Mouse (Mus musculus): Measurements from ENCODE around the gene Rps13. TPM values are rescaled to one million over a fixed set of nuclear protein-coding genes. Genes with fewer than 3 reads are reported as not detected.
"Not testable (repeated sequence)": the region's sequence is repeated elsewhere in the genome, so short reads cannot be mapped to it uniquely, and the experiment has no call there.

The Rps13 gene
- 100 to 1,000 TPM; 189 to 241 (median 224) TPM for total RNA-seq (2022)

DNA sequence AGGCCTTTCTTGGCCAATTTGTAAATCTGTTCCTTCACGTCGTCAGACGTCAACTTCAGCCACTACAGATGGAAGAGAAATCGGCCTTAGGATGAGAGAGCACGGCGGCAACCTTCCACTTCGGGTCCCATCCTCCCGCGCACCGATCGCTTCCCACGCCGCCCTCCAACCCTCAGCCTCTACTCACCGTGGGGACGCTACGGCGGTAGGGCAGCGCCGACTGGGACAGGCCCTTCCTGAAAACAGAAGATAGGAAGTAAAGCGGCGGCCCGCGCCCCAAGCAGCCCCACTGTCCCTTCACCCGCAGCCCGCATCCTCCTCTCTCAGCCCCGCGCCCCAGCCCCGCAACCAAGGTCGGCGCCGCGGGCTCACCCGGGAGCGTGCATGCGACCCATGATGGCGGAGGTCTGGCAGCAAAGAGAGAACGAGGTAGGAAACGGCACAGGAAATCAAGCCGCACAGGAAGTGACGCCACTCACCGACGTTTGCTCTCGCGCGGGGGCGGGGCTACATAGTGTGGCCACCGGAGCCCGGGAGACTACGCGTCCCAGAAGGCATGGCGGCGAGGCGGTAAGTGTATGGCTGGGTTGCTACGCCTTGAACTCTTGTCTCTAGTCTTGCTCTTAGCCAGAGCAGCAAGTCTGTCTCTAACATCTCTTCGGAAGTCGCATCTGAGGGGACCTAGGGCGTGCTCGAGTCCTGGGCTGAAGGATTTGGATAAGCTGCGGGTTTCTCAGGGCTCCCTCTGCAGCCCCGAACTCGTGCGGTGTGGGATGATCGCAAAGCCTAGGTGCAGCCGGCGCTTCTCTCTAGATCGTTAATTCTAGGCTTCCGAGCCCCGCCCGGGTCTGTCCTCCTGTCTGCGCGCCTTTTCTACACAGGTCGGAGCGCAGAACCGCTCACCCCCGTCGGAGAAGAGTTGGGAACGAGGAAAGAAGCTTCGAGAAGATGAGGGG is at the start of gene Rps13:
TSS of gene Rps13 (minus strand) at position 483 of the 956 bp plus-strand sequence.
- peak; percentile 95 to 97 for DNase-seq (ENCODE audit: low spot score in 2 of 2)

GRCm38 (mm10) chr7:116379181-116379580 is 45.2 kb upstream of the Rps13 start:
- DNase-seq (ENCODE audit: low spot score in 2 of 2): not testable (repeated sequence)

DNA sequence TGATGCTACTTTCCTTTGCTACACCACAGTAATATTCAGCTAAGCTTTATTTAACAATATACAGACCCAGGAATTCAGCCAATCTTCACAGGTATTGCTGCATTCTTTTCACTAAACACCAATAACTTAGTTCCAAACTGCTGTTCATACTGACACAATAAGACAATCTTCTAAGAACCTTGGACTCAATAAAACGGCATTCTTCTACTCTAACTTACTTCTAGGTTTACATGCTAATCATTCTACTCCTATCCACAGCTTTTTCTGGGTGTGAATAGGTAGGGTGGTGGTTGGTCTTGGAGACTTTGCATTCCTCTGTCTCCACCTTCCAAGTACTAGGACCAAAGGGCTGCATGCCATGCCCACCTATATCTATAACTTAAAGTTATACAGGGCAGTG is 40.3 kb upstream of the Rps13 start:
- DNase-seq (ENCODE audit: low spot score in 2 of 2): no peak

- DNase-seq (ENCODE audit: low spot score in 2 of 2): peak in 1 of 2 experiments; percentile 24
Measured at GRCm38 (mm10) chr7:116336226-116336625, 2.2 kb upstream of the Rps13 start.

DNA sequence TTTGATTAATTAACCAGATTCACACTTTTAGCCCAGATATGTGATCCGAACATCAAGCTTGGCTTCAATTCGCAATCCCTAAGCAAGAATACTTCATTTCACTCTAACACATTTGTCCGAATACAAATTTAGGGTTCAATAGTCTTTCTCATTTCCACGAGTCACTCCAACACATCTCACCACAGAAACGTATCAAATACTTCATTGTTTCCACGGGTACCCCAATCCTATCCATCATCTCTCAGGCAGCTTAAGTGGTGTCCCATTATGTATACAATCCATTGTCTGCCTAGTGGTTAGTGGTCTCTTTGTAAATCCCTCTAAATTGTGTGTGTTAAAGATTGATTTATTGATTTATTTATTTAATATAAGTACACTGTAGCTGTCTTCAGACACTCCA is 1.1 kb upstream of the Rps13 start:
- DNase-seq (ENCODE audit: low spot score in 2 of 2): no peak

DNA sequence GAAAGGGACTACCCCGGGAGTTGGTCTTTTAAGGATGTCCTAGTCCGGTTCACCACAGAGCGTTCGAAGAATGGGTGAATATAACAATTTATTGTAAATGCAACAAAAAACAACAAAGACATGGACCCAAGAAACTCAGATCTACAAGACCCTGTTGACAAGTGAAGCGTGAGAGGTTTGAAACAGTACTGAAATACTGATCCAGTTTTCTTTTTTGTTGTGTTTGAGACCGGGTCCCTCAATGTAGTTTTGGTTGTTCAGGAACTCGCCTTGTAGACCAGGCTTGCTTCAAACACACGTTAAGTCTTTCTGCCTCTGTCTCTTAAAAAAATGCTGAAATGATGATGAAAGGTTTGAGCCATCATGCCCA is 659 bp upstream of the Rps13 start:
- DNase-seq (ENCODE audit: low spot score in 2 of 2): no peak

DNA sequence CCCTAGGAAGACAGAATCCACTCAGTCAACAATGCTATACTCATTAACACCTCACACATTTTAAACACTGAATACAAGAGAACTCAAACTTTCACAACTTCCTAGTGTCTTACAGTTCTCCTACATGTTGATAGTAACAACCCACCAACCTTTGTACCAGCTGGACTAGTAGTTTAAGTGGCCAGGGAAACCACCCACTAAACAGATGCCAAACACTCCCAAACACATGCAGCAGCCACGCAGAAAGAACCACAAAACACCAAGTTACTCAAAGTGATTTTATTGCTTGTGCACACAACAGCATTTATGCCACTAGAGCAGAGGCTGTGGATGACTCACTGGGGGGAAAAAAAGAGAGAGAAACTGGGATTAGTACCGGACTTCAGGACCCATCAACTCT is 2.7 kb downstream of the Rps13 start:
- peak in 1 of 2 experiments; percentile 49 for DNase-seq (ENCODE audit: low spot score in 2 of 2)

GRCm38 (mm10) chr7:116329858-116330257 is 4.1 kb downstream of the Rps13 start:
- no peak for DNase-seq (ENCODE audit: low spot score in 2 of 2)

DNA sequence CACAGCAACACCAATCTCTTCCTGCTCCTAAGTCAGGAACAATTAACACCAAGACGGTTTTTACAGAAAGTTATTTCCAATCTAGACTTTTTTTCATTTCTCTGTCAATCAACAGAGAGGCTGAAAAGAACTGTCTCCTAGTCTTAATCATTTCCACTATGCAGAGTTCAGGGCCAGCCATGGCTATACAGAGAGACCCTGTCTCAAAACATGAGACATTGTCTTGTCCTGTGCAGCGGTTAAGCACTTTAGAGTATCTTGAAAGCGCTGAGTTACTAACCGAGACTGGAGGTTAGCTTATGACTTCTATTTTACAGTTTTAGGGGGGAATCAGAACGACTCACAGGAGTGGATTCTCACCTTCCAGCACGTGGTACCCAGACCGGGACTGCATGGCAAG is 5.2 kb downstream of the Rps13 start:
- DNase-seq (ENCODE audit: low spot score in 2 of 2): no peak

DNA sequence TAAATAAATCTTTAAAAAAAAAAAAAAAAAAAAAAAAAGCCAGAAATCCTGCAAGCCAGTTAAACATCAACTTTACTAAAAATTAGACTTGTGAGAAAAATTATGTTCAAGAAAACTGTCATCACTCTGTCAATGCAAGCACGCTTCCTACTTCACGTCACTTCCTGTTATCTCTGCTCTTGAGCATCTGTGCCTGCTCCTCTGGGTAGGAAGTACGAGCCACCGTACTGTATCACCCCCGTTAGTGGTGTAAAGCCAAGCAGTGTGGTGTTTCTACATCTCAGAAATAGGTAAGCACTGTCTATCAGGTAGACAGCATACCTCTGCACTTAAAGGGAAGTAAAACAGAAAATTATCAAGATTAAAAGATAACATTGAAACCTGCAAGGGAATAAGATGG is 6.1 kb downstream of the Rps13 start:
- DNase-seq (ENCODE audit: low spot score in 2 of 2): no peak

DNA sequence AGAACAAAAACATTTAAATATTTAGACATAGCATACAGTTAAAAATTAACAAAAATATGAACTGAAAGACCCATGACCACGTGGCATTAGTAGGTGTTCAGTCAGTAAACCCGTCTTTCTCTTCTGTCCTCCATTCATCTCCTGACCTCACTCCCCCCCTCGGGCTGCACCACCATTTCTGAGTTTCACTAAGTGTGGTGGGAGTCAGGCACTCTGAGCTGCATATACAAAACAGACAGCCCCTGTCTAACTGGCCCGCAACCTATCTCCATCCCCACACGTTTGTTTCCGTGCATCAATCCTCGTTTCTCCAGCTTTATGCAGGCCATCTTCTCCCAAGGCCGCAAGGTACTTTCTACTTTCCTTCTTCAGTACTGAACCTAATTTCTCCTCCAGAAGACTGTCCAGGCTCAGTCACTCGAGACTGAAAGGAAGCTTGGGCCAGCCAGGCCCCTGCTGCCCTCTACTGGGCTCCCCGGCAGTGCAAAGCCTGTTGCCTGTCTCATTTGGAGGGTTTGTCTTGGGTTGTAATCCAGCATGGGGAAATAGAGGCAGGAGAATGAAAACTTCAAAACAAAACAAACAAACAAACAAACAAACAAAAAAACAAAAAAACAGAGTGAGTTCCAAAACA is 10.5 kb downstream of the Rps13 start:
- peak in 1 of 2 experiments; percentile 37 for DNase-seq (ENCODE audit: low spot score in 2 of 2)

DNA sequence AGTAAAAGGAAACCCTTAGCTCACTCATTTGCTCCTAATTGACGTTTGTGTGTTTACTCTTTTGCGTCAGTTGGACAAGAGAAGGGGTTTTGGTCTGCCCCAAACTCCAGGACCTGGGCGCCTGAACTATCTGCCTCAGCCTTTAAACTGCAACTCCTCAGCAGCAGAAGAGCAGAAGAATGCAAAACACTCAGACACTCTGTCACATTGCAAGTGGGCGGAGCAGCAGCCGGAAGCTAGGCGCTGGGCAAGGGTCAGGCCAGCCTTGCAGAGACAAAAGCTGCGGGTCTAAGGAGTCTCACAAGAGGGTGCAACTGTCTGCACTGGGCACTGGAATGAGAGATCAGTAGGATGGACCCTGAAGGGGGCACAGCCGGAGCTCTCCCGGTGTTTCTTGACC is 24.5 kb downstream of the Rps13 start:
- no peak for DNase-seq (ENCODE audit: low spot score in 2 of 2)

GRCm38 (mm10) chr7:116308632-116308991 is 25.4 kb downstream of the Rps13 start:
- no peak for DNase-seq (ENCODE audit: low spot score in 2 of 2)

DNA sequence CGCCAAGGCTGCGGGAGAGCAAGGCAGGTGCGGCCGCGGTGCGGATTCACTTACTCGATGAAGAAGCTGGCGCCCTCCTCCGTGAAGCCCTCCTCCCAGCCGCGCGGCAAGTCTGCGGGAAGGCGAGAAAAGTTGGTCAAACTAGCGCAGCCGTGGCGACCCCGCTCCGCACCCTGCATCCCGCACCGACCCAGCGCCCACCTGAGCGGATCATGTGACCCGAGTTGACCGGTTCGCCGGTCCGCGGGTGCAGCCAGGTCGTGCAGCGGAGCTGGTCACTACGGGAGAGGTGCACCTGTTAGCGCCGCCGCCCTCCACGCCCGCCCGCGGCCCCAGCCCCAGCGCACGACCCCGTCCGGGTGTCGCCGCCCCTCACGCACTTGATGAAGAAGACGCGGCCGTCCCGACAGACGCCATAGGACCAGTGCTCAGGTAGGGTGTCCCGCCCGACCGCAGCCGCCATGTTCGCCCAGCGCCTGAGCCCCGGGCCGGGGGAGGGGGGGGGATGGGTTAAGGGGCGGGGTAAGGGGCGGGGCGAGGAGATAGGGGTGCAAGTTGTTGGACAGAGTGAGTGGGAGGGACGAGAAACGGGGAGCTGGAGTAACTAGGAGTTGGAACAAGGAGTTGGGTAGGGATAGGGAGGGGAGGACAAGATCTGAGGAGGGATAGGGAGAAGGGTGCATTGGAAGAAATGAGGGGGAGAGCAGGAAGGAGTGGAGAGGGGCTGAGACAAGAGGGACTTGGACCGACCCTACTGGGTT is 25.9 kb downstream of the Rps13 start, which contains the start of gene Plekha7:
TSS of gene Plekha7 (minus strand) at position 506 of the 761 bp plus-strand sequence.
- no peak for DNase-seq (ENCODE audit: low spot score in 2 of 2)

GRCm38 (mm10) chr7:116307099-116307870 is 26.7 kb downstream of the Rps13 start:
- peak; percentile 8 to 36 for DNase-seq (ENCODE audit: low spot score in 2 of 2)

- no peak for DNase-seq (ENCODE audit: low spot score in 2 of 2)
Measured at GRCm38 (mm10) chr7:116306601-116307000, 27.4 kb downstream of the Rps13 start.

GRCm38 (mm10) chr7:116301661-116302311 is 32.2 kb downstream of the Rps13 start:
- DNase-seq (ENCODE audit: low spot score in 2 of 2): no peak

DNA sequence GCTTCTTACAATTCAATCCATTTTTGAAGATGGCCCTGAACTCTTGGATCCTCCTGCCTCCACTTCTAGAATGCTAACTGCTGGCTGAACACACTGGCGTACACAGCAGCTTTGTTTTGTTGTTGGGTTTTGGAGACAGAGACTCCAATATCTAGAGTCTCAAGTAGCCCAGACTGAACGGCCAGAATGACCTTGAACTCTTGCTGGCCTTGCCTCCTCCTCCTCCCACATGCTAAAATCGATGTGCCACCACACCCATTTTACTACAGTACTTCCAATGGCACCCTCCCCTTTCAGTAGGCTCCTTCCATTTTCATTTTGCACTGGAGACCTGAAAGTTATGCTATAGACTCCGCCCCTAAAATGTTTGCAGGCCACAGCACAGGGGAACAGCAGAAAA is 32.9 kb downstream of the Rps13 start:
- DNase-seq (ENCODE audit: low spot score in 2 of 2): no peak

- DNase-seq (ENCODE audit: low spot score in 2 of 2): no peak
Measured at GRCm38 (mm10) chr7:116298851-116299250, 35.1 kb downstream of the Rps13 start.

DNA sequence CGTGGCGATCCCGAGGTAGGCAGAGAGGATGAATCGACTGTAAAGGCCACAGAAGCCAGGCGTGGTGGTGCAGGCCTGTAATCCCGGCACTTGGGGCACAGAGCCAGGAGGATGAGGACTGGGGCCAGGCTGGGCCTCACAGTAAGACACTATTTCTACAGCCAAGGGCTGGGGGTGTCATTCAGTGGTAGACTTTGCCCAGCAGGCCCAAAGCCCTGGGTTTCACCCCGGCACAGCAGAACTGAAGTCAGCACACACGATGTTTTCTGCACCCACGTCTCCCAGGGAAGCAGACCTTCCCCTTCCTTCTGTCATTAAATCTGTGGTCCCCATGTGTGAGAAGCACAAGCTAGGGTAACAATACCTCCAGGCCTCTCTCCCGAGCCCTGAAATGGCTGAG is 35.6 kb downstream of the Rps13 start:
- no peak for DNase-seq (ENCODE audit: low spot score in 2 of 2)

- no peak for DNase-seq (ENCODE audit: low spot score in 2 of 2)
Measured at GRCm38 (mm10) chr7:116294961-116295360, 39.0 kb downstream of the Rps13 start.
